In the genomic region with DNA sequence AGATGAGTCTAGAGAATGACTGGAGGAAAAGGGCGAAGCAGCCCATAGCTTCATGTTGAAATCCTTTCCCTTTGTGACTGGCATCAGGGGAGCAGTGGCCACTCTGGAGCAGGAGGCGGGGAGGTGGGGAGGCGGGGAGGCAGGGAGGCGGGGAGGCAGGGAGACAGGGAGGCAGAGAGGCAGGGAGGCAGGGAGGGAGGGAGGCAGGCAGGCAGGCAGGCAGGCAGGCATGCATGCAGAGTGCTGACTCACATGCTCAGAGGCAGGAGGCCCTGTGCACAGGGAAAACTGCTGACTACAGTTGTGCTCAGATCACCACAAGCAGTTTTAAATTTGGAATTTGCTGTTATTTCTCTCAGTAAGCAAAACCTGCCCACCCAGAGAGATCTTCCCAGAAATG, we compare ENCODE assay signal across 12 mouse cellular contexts. TPM values are rescaled to one million over a fixed set of nuclear protein-coding genes. Genes with fewer than 3 reads are reported as not detected.
DNase-seq lines count a peak whose midpoint lies in the region; ATAC-seq and TF ChIP-seq lines count a peak whose summit lies in the region.
"Had no signal": no experiment of that assay in that cellular context is flagged by ENCODE, and none has a peak within 500 bp of the region (broad histone marks: within the 10 kb centered on the region; RNA-seq: fewer than 3 reads in every experiment).

No protein-coding gene starts in this region.

- H3K4me1 ChIP-seq in liver, embryonic 14.5 days (replicated peaks; ENCODE audit: control insufficient read depth in 2 of 2, insufficient read depth in 2 of 2, low read length in 1 of 2) = no peaks in the 10 kb centered on the region

- no peak overlapping the region for H3K4me2 ChIP-seq in liver, embryonic 14.5 days (ENCODE audit: low read depth)

- H3K9ac ChIP-seq in liver, embryonic 14.5 days (replicated peaks) = no peak overlapping the region

- peak; percentile 59; the same call in 1 of the 2 replicates for ATAC-seq in liver, embryonic 14.5 days (ENCODE audit: insufficient read depth)
- ATAC-seq: hindbrain, postnatal 0 days had no signal

- H3K27me3 ChIP-seq in liver, embryonic 14.5 days (ENCODE audit: control insufficient read depth, insufficient read depth, low read length) = no peaks in the 10 kb centered on the region

- H3K27ac ChIP-seq in liver, embryonic 14.5 days = no peak overlapping the region
- H3K27ac ChIP-seq: hindbrain, postnatal 0 days; limb, embryonic 10.5 days had no signal

- 38% methylated on average over 4 of the region's 4 CpGs for WGBS in liver, embryonic 14.5 days (ENCODE audit: insufficient replicate concordance)

- DNase-seq in heart, adult 11 months = peak; percentile 96
- no peak for DNase-seq in heart, adult 8-10 months (ENCODE audit: low spot score)
- peak; percentile 69 for DNase-seq in Muller cell, postnatal 12 days (ENCODE audit: inconsistent ontology term)
- DNase-seq in kidney, adult 18-20 months = peak; percentile 57
- DNase-seq in liver, embryonic 14.5 days (ENCODE audit: low read depth in 3 of 3, low spot score in 3 of 3) = no peak
- DNase-seq in layer of hippocampus, adult 9-11 months = no peak
- no peak for DNase-seq in urinary bladder, postnatal 36 days (ENCODE audit: low spot score in 2 of 2)
- no peak for DNase-seq in cerebellum, adult 9-10 months
- DNase-seq: midbrain, embryonic 14.5 days; thymus, adult 2 months had no signal

- no peak overlapping the region for H3K4me3 ChIP-seq in liver, embryonic 14.5 days (ENCODE audit: insufficient read depth in 1 of 2, low read depth in 2 of 2, low read length in 2 of 2)
- H3K4me3 ChIP-seq: limb, embryonic 10.5 days had no signal

- no peaks in the 10 kb centered on the region for H3K36me3 ChIP-seq in liver, embryonic 14.5 days (replicated peaks; ENCODE audit: control insufficient read depth, insufficient read depth, low read depth)
- H3K36me3 ChIP-seq: limb, embryonic 10.5 days had no signal

- no peak for TF ChIP-seq EP300 in liver, embryonic 14.5 days (IDR thresholded peaks at IDR 0.05; ENCODE audit: low read depth)

- no peaks in the 10 kb centered on the region for H3K9me3 ChIP-seq in liver, embryonic 14.5 days (ENCODE audit: control insufficient read depth, low read length)
- H3K9me3 ChIP-seq: limb, embryonic 10.5 days had no signal

- no peak for TF ChIP-seq CTCF in liver, embryonic 14.5 days (IDR thresholded peaks at IDR 0.05; ENCODE audit: low read depth)

RNA-seq across cellular contexts. Expression of a gene that starts 6.1 kb away (rescaled TPM):
- 1 to 10 TPM; 5.0 to 7.6 (median 5.9) TPM for total RNA-seq in heart, adult 8-10 months (2022)
- 46.2 and 52.2 TPM in 2 replicates for polyA plus RNA-seq in liver, embryonic 14.5 days (2012; rRNA removed)
- 45.1 and 46.7 TPM in 2 replicates for polyA plus RNA-seq in liver, embryonic 14.5 days (2014; fragmentation: Nextera tagmentation; extraction: Ambion mirVana)

RNA-seq across cellular contexts. Expression of a gene that starts 11.3 kb away (rescaled TPM):
- total RNA-seq in heart, adult 8-10 months (2022) = 10 to 100 TPM; 10.2 to 11.2 (median 11.0) TPM
- 6.2 and 6.8 TPM in 2 replicates for polyA plus RNA-seq in liver, embryonic 14.5 days (2012; rRNA removed)
- polyA plus RNA-seq in liver, embryonic 14.5 days (2014; fragmentation: Nextera tagmentation; extraction: Ambion mirVana) = 5.5 and 6.5 TPM in 2 replicates

RNA-seq across cellular contexts. Expression of a gene that starts 11.6 kb away (rescaled TPM):
- total RNA-seq in heart, adult 8-10 months (2022) = 1 to 10 TPM; 6.0 to 7.0 (median 6.2) TPM
- polyA plus RNA-seq in liver, embryonic 14.5 days (2012; rRNA removed) = 2.8 and 3.6 TPM in 2 replicates
- polyA plus RNA-seq in liver, embryonic 14.5 days (2014; fragmentation: Nextera tagmentation; extraction: Ambion mirVana) = 0.88 and 1.1 TPM in 2 replicates

RNA-seq across cellular contexts. Expression of a gene that starts 21.8 kb away (rescaled TPM):
- 100 to 1,000 TPM; 160 to 201 (median 177) TPM for total RNA-seq in heart, adult 8-10 months (2022)
- 47.8 and 58.0 TPM in 2 replicates for polyA plus RNA-seq in liver, embryonic 14.5 days (2012; rRNA removed)
- polyA plus RNA-seq in liver, embryonic 14.5 days (2014; fragmentation: Nextera tagmentation; extraction: Ambion mirVana) = 121 and 129 TPM in 2 replicates

RNA-seq across cellular contexts. Expression of a gene that starts 32.1 kb away (rescaled TPM):
- 10 to 100 TPM; 30.0 to 33.6 (median 32.2) TPM for total RNA-seq in heart, adult 8-10 months (2022)
- polyA plus RNA-seq in liver, embryonic 14.5 days (2012; rRNA removed) = 2.1 and 2.3 TPM in 2 replicates
- 1.4 and 1.8 TPM in 2 replicates for polyA plus RNA-seq in liver, embryonic 14.5 days (2014; fragmentation: Nextera tagmentation; extraction: Ambion mirVana)

Comparison
In these comparisons a context has a peak if more than half of its experiments do, and no peak if none do; other contexts are left out.
1. DNase-seq: peak in heart, adult 11 months (single experiment), Muller cell, postnatal 12 days (single experiment) and kidney, adult 18-20 months (single experiment); none in heart, adult 8-10 months (single experiment), liver, embryonic 14.5 days (0 of 3), layer of hippocampus, adult 9-11 months (single experiment), urinary bladder, postnatal 36 days (0 of 2) and cerebellum, adult 9-10 months (single experiment).